ENCODE assay signal across 16 mouse cellular contexts in genomic region chr12:72727021-72727420, GRCm38 (mm10).
"Had no signal": no experiment of that assay in that cellular context is flagged by ENCODE, and none has a peak within 500 bp of the region (broad histone marks: within the 10 kb centered on the region; RNA-seq: fewer than 3 reads in every experiment).

No protein-coding gene starts in this region.

- DNase-seq: gastrocnemius, postnatal 14 days; gastrocnemius, postnatal 36 days; heart, adult 18-20 months; heart, postnatal 10 days; heart, postnatal 36 days; kidney, adult 11 months; kidney, adult 2 months; kidney, adult 9 months; kidney, postnatal 14 days; kidney, postnatal 36 days; layer of hippocampus, adult 9-11 months; layer of hippocampus, postnatal 36 days; liver; liver, embryonic 13.5 days had no signal

- ATAC-seq: hindbrain, postnatal 0 days; intestine, embryonic 16.5 days had no signal
